24 mouse cellular contexts compared by ENCODE assay signal in genomic region chr17:26792096-26792495, GRCm38 (mm10). TPM values are rescaled to one million over a fixed set of nuclear protein-coding genes. Genes with fewer than 3 reads are reported as not detected.
DNase-seq lines count a peak whose midpoint lies in the region; ATAC-seq and TF ChIP-seq lines count a peak whose summit lies in the region.
"Had no signal": no experiment of that assay in that cellular context is flagged by ENCODE, and none has a peak within 500 bp of the region (broad histone marks: within the 10 kb centered on the region; RNA-seq: fewer than 3 reads in every experiment).

No protein-coding gene starts in this region.

- no peak for ATAC-seq in heart, embryonic 11.5 days (replicated peaks; ENCODE audit: insufficient number of reproducible peaks, low FRiP score, low TSS enrichment)
- no peak for ATAC-seq in erythroblast, adult 5-6 weeks (replicated peaks; ENCODE audit: low FRiP score, poor library complexity, severe bottlenecking)
- ATAC-seq in liver, postnatal 0 days: no peak
- ATAC-seq: intestine, embryonic 15.5 days; Patski had no signal

- peak; percentile 48 to 75 for DNase-seq in heart, adult 18-20 months
- peak; percentile 38 for DNase-seq in gastrocnemius, postnatal 10 days
- peak; percentile 49 for DNase-seq in heart, postnatal 25 days (ENCODE audit: low spot score)
- no peak for DNase-seq in liver, postnatal 0 days
- DNase-seq in left cerebral cortex, postnatal 25 days (ENCODE audit: low spot score in 2 of 2): no peak
- DNase-seq: cerebellum, adult 11-12 months; kidney, postnatal 4 days; left cerebral cortex, postnatal 4 days; lung, adult 2 months; lung, postnatal 36 days; retina, postnatal 1 day; thymus, postnatal 36 days had no signal

- H3K9ac ChIP-seq in heart, embryonic 11.5 days (ENCODE audit: low read depth, low read length): no peak overlapping the region
- H3K9ac ChIP-seq in liver, postnatal 0 days (replicated peaks): no peak overlapping the region
- H3K9ac ChIP-seq: embryonic facial prominence, embryonic 12.5 days; hindbrain, embryonic 13.5 days; intestine, embryonic 15.5 days had no signal

- no peaks in the 10 kb centered on the region for H3K9me3 ChIP-seq in heart, embryonic 11.5 days (replicated peaks; ENCODE audit: control insufficient read depth, low read length)
- no peaks in the 10 kb centered on the region for H3K9me3 ChIP-seq in liver, postnatal 0 days (ENCODE audit: low read length)
- H3K9me3 ChIP-seq: embryonic facial prominence, embryonic 12.5 days; hindbrain, embryonic 13.5 days; intestine, embryonic 15.5 days had no signal

- no peak overlapping the region for H3K27ac ChIP-seq in heart, embryonic 11.5 days (ENCODE audit: low read depth, low read length)
- peak overlapping the region; percentile 67; the same call in 1 of the 2 replicates for H3K27ac ChIP-seq in bone marrow, adult 2 months (ENCODE audit: control insufficient read depth, insufficient read depth, low read depth, low read length, poor library complexity)
- H3K27ac ChIP-seq in liver, postnatal 0 days (ENCODE audit: low read depth): no peak overlapping the region
- H3K27ac ChIP-seq: embryonic facial prominence, embryonic 12.5 days; hindbrain, embryonic 13.5 days; intestine, embryonic 15.5 days had no signal

- H3K27me3 ChIP-seq in heart, embryonic 11.5 days (ENCODE audit: control insufficient read depth, insufficient read depth, low read length): no peaks in the 10 kb centered on the region
- H3K27me3 ChIP-seq in liver, postnatal 0 days (ENCODE audit: insufficient read depth, low read length): no peaks in the 10 kb centered on the region
- H3K27me3 ChIP-seq: embryonic facial prominence, embryonic 12.5 days; hindbrain, embryonic 13.5 days; intestine, embryonic 15.5 days; Patski had no signal

- TF ChIP-seq EP300 in liver, postnatal 0 days (IDR thresholded peaks at IDR 0.05; ENCODE audit: low read depth): no peak

- peaks cover 7% of the 10 kb centered on the region for H3K4me1 ChIP-seq in heart, embryonic 11.5 days (ENCODE audit: control insufficient read depth, insufficient read depth, low read length)
- peaks cover 2% of the 10 kb centered on the region; the same call in 1 of the 2 replicates for H3K4me1 ChIP-seq in bone marrow, adult 2 months (ENCODE audit: control insufficient read depth, insufficient read depth, low read length)
- no peaks in the 10 kb centered on the region for H3K4me1 ChIP-seq in liver, postnatal 0 days (ENCODE audit: insufficient read depth)
- H3K4me1 ChIP-seq: embryonic facial prominence, embryonic 12.5 days; hindbrain, embryonic 13.5 days had no signal

- no peak overlapping the region for H3K4me3 ChIP-seq in heart, embryonic 11.5 days (ENCODE audit: low read depth, low read length)
- H3K4me3 ChIP-seq in bone marrow, adult 2 months (replicated peaks; ENCODE audit: control insufficient read depth, low read depth, low read length): no peak overlapping the region
- H3K4me3 ChIP-seq in liver, postnatal 0 days (ENCODE audit: low read depth, low read length): no peak overlapping the region
- H3K4me3 ChIP-seq: embryonic facial prominence, embryonic 12.5 days; hindbrain, embryonic 13.5 days; intestine, embryonic 15.5 days had no signal

- WGBS in heart, embryonic 11.5 days (ENCODE audit: insufficient replicate concordance): 89% methylated on average over 15 of the region's 15 CpGs
- WGBS in bone marrow, adult 2 months: 92% methylated on average over 15 of the region's 15 CpGs
- 92% methylated on average over 15 of the region's 15 CpGs for WGBS in liver, postnatal 0 days (ENCODE audit: insufficient replicate concordance)

- no peak overlapping the region for H3K4me2 ChIP-seq in heart, embryonic 11.5 days
- no peak overlapping the region for H3K4me2 ChIP-seq in liver, postnatal 0 days (ENCODE audit: low read depth, low read length)
- H3K4me2 ChIP-seq: embryonic facial prominence, embryonic 12.5 days; hindbrain, embryonic 13.5 days; intestine, embryonic 15.5 days had no signal

- TF ChIP-seq CTCF in bone marrow, adult 2 months (IDR thresholded peaks at IDR 0.05; ENCODE audit: control insufficient read depth, insufficient read depth, low read length): no peak
- TF ChIP-seq CTCF in liver, postnatal 0 days (IDR thresholded peaks at IDR 0.05; ENCODE audit: low read depth): no peak

- intact Hi-C loops in heart, postnatal 25 days (cut with DNase I): no loop called here
- intact Hi-C loops in left cerebral cortex, postnatal 25 days (cut with DNase I): no loop called here

- H3K36me3 ChIP-seq in heart, embryonic 11.5 days (ENCODE audit: control insufficient read depth, insufficient read depth, low read length): peaks cover 17% of the 10 kb centered on the region
- peaks cover 41% of the 10 kb centered on the region for H3K36me3 ChIP-seq in liver, postnatal 0 days (replicated peaks; ENCODE audit: insufficient read depth, low read length)

- TF ChIP-seq POLR2A in bone marrow, adult 2 months (IDR thresholded peaks at IDR 0.05; ENCODE audit: borderline replicate concordance, control insufficient read depth, low read depth, low read length): no peak

RNA-seq across cellular contexts. Expression of gene Bnip1, which starts 11.2 kb away (rescaled TPM):
- total RNA-seq in heart, adult 18-20 months (2021): 10 to 100 TPM; 28.5 to 30.0 TPM
- 48.7 and 58.5 TPM in 2 replicates for polyA plus RNA-seq in heart, embryonic 11.5 days (2014; fragmentation: Nextera tagmentation; extraction: Ambion mirVana)
- polyA plus RNA-seq in bone marrow, adult 2 months (2011; ENCODE audit: insufficient read depth, insufficient read length, low replicate concordance, missing spikeins): 20.7 and 29.5 TPM in 2 replicates
- 10 to 100 TPM; 22.8 to 26.3 TPM for total RNA-seq in gastrocnemius, postnatal 10 days (2021)
- 10 to 100 TPM; 26.3 to 28.3 TPM for total RNA-seq in heart, postnatal 25 days (2021)
- total RNA-seq in erythroblast, adult 5-6 weeks (2015; ENCODE audit: low replicate concordance): 1.2 and 7.1 TPM in 2 replicates
- total RNA-seq in erythroblast, adult 5-6 weeks (2017; ENCODE audit: low replicate concordance): 6.4 and 8.3 TPM in 2 replicates
- polyA plus RNA-seq in liver, postnatal 0 days (2015; fragmentation: Nextera tagmentation; extraction: Ambion mirVana): 18.6 and 19.7 TPM in 2 replicates
- 10 to 100 TPM; 32.7 to 34.1 TPM for total RNA-seq in left cerebral cortex, postnatal 25 days (2021)

RNA-seq across cellular contexts. Expression of gene Nkx2-5, which starts 52.7 kb away (rescaled TPM):
- 10 to 100 TPM; 75.6 to 79.8 TPM for total RNA-seq in heart, adult 18-20 months (2021)
- polyA plus RNA-seq in heart, embryonic 11.5 days (2014; fragmentation: Nextera tagmentation; extraction: Ambion mirVana): 157 and 159 TPM in 2 replicates
- polyA plus RNA-seq in bone marrow, adult 2 months (2011; ENCODE audit: insufficient read depth, insufficient read length, low replicate concordance, missing spikeins): not detected in 2 replicates
- not detected for total RNA-seq in gastrocnemius, postnatal 10 days (2021)
- 10 to 100 TPM; 79.5 to 91.8 TPM for total RNA-seq in heart, postnatal 25 days (2021)
- total RNA-seq in erythroblast, adult 5-6 weeks (2015; ENCODE audit: low replicate concordance): not detected in 2 replicates
- not detected in 2 replicates for total RNA-seq in erythroblast, adult 5-6 weeks (2017; ENCODE audit: low replicate concordance)
- not detected in 2 replicates for polyA plus RNA-seq in liver, postnatal 0 days (2015; fragmentation: Nextera tagmentation; extraction: Ambion mirVana)
- not detected for total RNA-seq in left cerebral cortex, postnatal 25 days (2021)
- total RNA-seq: layer of hippocampus, postnatal 25 days; left cerebral cortex, postnatal 4 days; liver, adult 2 months had no signal
- polyA plus RNA-seq: cortical plate, adult 2 months; intestine, embryonic 15.5 days; kidney, embryonic 14.5 days; liver, adult 2 months; neural tube, embryonic 14.5 days; Patski had no signal

Comparison
In these comparisons a context has a peak if more than half of its experiments do, and no peak if none do; other contexts are left out.
1. DNase-seq: peak in heart, adult 18-20 months (2 of 2), gastrocnemius, postnatal 10 days (single experiment) and heart, postnatal 25 days (single experiment); none in liver, postnatal 0 days (single experiment) and left cerebral cortex, postnatal 25 days (0 of 2).
2. RNA of gene Nkx2-5, which starts 52.7 kb away (total RNA-seq): 79.5 to 91.8 TPM in heart, postnatal 25 days and 75.6 to 79.8 TPM in heart, adult 18-20 months; not detected in gastrocnemius, postnatal 10 days, not detected in erythroblast, adult 5-6 weeks and not detected in left cerebral cortex, postnatal 25 days; every median in the first group is over 10 times any median in the second.